10 mouse cellular contexts compared by ENCODE assay signal in the genomic region with DNA sequence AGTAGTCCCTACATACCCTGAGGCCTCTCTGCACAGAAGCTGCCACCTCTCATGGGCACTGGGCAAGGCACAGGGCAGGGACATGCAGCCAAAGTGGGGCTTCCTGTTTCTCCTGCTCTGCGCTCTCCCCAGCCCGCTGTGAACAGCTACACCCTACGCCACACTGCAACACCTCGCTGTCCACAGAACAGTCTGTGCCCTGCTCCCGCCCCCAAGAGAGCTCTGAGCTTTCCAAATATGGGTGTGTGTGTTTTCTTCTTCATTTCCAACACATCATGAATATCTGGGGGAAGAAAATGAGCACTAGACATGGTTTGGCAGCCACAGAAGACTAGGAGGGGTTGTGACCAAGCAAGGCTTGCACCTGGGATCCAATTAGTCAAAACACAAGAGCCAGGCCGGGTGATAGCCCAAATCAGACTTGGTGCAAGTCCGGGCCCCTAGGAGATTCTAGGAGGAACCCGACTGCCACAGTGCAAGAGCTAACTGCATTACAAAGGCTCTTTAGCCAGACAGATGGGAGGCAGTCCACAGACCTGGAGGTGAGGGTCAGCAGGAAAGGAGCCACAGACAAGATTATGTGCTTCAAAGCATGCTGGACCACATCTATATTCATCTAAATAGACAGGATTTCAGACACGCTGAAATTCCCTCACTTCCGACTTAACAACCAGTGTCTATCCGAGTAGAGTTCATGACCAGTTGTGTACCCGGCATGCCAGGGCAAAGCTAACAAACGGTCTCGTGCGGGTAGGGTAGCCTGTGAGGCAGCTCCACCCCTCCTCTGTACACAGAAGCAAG. TPM values are rescaled to one million over a fixed set of nuclear protein-coding genes. Genes with fewer than 3 reads are reported as not detected.
DNase-seq lines count a peak whose midpoint lies in the region; ATAC-seq and TF ChIP-seq lines count a peak whose summit lies in the region.
"Had no signal": no experiment of that assay in that cellular context is flagged by ENCODE, and none has a peak within 500 bp of the region (broad histone marks: within the 10 kb centered on the region; RNA-seq: fewer than 3 reads in every experiment).

No protein-coding gene starts in this region.

- no peak overlapping the region for H3K4me3 ChIP-seq in heart, postnatal 0 days (ENCODE audit: low read depth, low read length)
- no peak overlapping the region for H3K4me3 ChIP-seq in testis, adult 2 months (ENCODE audit: control insufficient read depth, low read depth, low read length)
- H3K4me3 ChIP-seq: heart, embryonic 10.5 days had no signal

- TF ChIP-seq CTCF in heart, postnatal 0 days (IDR thresholded peaks at IDR 0.05; ENCODE audit: low read depth): no peak
- TF ChIP-seq CTCF in testis, adult 2 months (IDR thresholded peaks at IDR 0.05; ENCODE audit: control insufficient read depth, insufficient read depth, insufficient replicate concordance, low read depth, low read length): no peak

- TF ChIP-seq POLR2A in testis, adult 2 months (IDR thresholded peaks at IDR 0.05; ENCODE audit: control insufficient read depth, low read depth, low read length): no peak; the same call in 1 of the 2 replicates

- no peaks in the 10 kb centered on the region for H3K9me3 ChIP-seq in heart, postnatal 0 days (replicated peaks; ENCODE audit: control insufficient read depth, low read length)
- H3K9me3 ChIP-seq: heart, embryonic 10.5 days had no signal

- H3K27me3 ChIP-seq in heart, postnatal 0 days (ENCODE audit: control insufficient read depth, insufficient read depth, low read length): no peaks in the 10 kb centered on the region
- H3K27me3 ChIP-seq in testis, adult 2 months (ENCODE audit: control insufficient read depth, insufficient read depth, low read length): no peaks in the 10 kb centered on the region
- H3K27me3 ChIP-seq: Patski had no signal

- H3K9ac ChIP-seq in heart, postnatal 0 days (replicated peaks; ENCODE audit: low read depth, low read length): no peak overlapping the region

- no peak overlapping the region for H3K4me2 ChIP-seq in heart, postnatal 0 days (ENCODE audit: low read depth, low read length)

- DNase-seq in heart, postnatal 0 days (ENCODE audit: low spot score): no peak
- no peak for DNase-seq in heart, adult 8-10 months (ENCODE audit: low spot score)
- DNase-seq in testis, postnatal 14 days (ENCODE audit: low spot score): no peak
- DNase-seq in lung, postnatal 25 days (ENCODE audit: low spot score): peak; percentile 47
- no peak for DNase-seq in spleen, adult 18-20 months
- DNase-seq in kidney, adult 9 months: no peak

- peaks cover 10% of the 10 kb centered on the region for H3K4me1 ChIP-seq in heart, postnatal 0 days (ENCODE audit: control insufficient read depth, insufficient read depth)
- H3K4me1 ChIP-seq in testis, adult 2 months (ENCODE audit: control insufficient read depth, insufficient read depth, low read length): no peaks in the 10 kb centered on the region; the same call in 1 of the 2 replicates

- 81% methylated on average over 15 of the region's 15 CpGs for WGBS in heart, postnatal 0 days

- 0 out of 2 replicates have a peak overlapping the region, but pooled peaks have one; percentile 13 for H3K27ac ChIP-seq in heart, postnatal 0 days (ENCODE audit: low read depth)
- peak overlapping the region; percentile 54 for H3K27ac ChIP-seq in testis, adult 2 months (ENCODE audit: control insufficient read depth, insufficient read depth, low read depth, low read length)
- H3K27ac ChIP-seq: heart, embryonic 10.5 days had no signal

- TF ChIP-seq EP300 in heart, postnatal 0 days (IDR thresholded peaks at IDR 0.05; ENCODE audit: low read depth): no peak

- H3K36me3 ChIP-seq in heart, postnatal 0 days (replicated peaks; ENCODE audit: control insufficient read depth, insufficient read depth, low read length): peaks cover 27% of the 10 kb centered on the region
- no peaks in the 10 kb centered on the region for H3K36me3 ChIP-seq in testis, adult 2 months (ENCODE audit: control insufficient read depth, insufficient read depth, low read length)

- no peak for ATAC-seq in heart, postnatal 0 days (ENCODE audit: insufficient read depth, low read depth)
- ATAC-seq in activated CD4-positive, CD25-positive, alpha-beta regulatory T cell, adult 4 months: no peak
- ATAC-seq: Patski had no signal

RNA-seq across cellular contexts. Expression of a gene that starts 39.8 kb away (rescaled TPM):
- total RNA-seq in heart, postnatal 0 days (2014; rRNA removed; ENCODE audit: low replicate concordance): 29.4 and 37.8 TPM in 2 replicates
- polyA plus RNA-seq in heart, postnatal 0 days (2015; fragmentation: Nextera tagmentation; extraction: Ambion mirVana): 5.9 and 6.7 TPM in 2 replicates
- total RNA-seq in heart, adult 8-10 months (2022): 10 to 100 TPM; 78.8 to 94.4 (median 86.7) TPM
- polyA plus RNA-seq in testis, adult 2 months (2012; rRNA removed): 7.1 and 7.5 TPM in 2 replicates
- 1 to 10 TPM; 3.1 to 3.2 TPM for polyA plus RNA-seq in activated CD4-positive, CD25-positive, alpha-beta regulatory T cell, adult 4 months (2017; shearing (Covaris generic))
